Mouse (Mus musculus) small intestine, adult 2 months (tissue): Measurements from ENCODE around the gene Coro1b. TPM values are rescaled to one million over a fixed set of nuclear protein-coding genes. Genes with fewer than 3 reads are reported as not detected.
"Not testable (repeated sequence)": the region's sequence is repeated elsewhere in the genome, so short reads cannot be mapped to it uniquely, and the experiment has no call there.

Source experiments
- H3K27ac ChIP-seq: fragments of 200-500 bp; 2 replicates; pipeline ENCODE4 v1.5.1; 2012; ENCODE audit warnings: low read depth, low read length, control low read depth, inconsistent platforms; ENCODE audit not compliant: insufficient read depth
- H3K27me3 ChIP-seq: fragments of 200-500 bp; 2 replicates; pipeline ENCODE4 v1.6.1; 2012; ENCODE audit warnings: mild to moderate bottlenecking, moderate library complexity, low read length, inconsistent platforms; ENCODE audit not compliant: control insufficient read depth, insufficient read depth
- H3K36me3 ChIP-seq: fragments of 200-500 bp; 2 replicates; pipeline ENCODE4 v1.6.1; 2012; ENCODE audit warnings: mild to moderate bottlenecking, low read length, control low read depth, inconsistent platforms; ENCODE audit not compliant: control insufficient read depth, insufficient read depth
- H3K4me1 ChIP-seq: fragments of 200-500 bp; 2 replicates; pipeline ENCODE4 v1.6.1; 2012; ENCODE audit warnings: low read length, inconsistent platforms, mixed read lengths; ENCODE audit not compliant: control insufficient read depth, insufficient read depth, insufficient read length
- H3K4me3 ChIP-seq: fragments of 200-500 bp; 2 replicates; pipeline ENCODE4 v1.5.1; 2012; ENCODE audit warnings: low read depth, mild to moderate bottlenecking, control low read depth, inconsistent platforms, low read length, moderate library complexity
- CTCF ChIP-seq: fragments of 200-500 bp; IDR thresholded peaks from 2 replicates; pipeline ENCODE4 v1.5.1; 2012; ENCODE audit warnings: low read depth, mild to moderate bottlenecking, control low read depth, inconsistent platforms, low read length, moderate library complexity, mixed read lengths; ENCODE audit not compliant: insufficient replicate concordance, insufficient read length; ENCODE audit errors: extremely low read depth
- POLR2A ChIP-seq: fragments of 200-500 bp; IDR thresholded peaks from 2 replicates; pipeline ENCODE4 v1.6.1; 2012; ENCODE audit warnings: low read depth, mild to moderate bottlenecking, control low read depth, inconsistent platforms, low read length, moderate library complexity
- WGBS: fragments of 180-500 bp; shearing (Covaris S2); methylation state at CpG from one replicate; pipeline ENCODE4 v1.1.7; 2018; 5-methylcytosine and 5-hydroxymethylcytosine counted together
- polyA plus RNA-seq: library from polyadenylated mRNA; depleted of rRNA; stranded (reverse); fragments of >200 nt; gene quantifications from 2 replicates; pipeline ENCODE4 v1.2.3, GENCODE M21; 2012

The Coro1b gene
- polyA plus RNA-seq, 1 experiment, result 493 TPM

DNA sequence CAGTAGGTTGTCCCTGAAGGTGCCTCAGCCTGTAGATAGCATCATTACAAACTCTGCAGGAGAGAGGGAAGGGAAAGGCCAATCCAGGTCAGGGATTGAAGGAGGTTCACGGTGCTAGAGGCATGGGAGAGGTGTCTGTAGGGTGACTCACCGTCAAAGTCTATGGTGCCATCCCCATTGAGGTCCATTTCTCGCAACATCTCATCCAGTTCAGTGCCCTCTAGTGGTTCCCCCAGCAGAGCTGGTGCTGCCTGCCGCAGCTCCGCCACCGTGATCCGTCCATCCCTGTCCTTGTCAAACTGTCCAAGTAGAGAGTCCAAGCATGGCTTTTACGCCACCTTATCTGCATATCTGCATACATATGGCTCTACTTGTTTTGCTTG lies 12.5 kb upstream of the Coro1b start:
- peaks cover 20% of the 10 kb centered on the region for H3K36me3 ChIP-seq
- not testable (repeated sequence) for H3K4me1 ChIP-seq, H3K27me3 ChIP-seq, H3K27ac ChIP-seq, H3K4me3 ChIP-seq
- 10% methylated on average over 8 of the region's 8 CpGs for WGBS
- TF ChIP-seq CTCF, result peak; percentile 59; the same call in 1 of the 2 replicates

- no peaks in the 10 kb centered on the region for H3K4me1 ChIP-seq
- TF ChIP-seq CTCF (no peak), POLR2A (no peak)
- H3K36me3 ChIP-seq, result peaks cover 15% of the 10 kb centered on the region
- H3K27me3 ChIP-seq, result no peaks in the 10 kb centered on the region
- H3K4me3 ChIP-seq, result no peak overlapping the region
- 73% methylated on average over 5 of the region's 5 CpGs for WGBS
- no peak overlapping the region for H3K27ac ChIP-seq
Observed at GRCm38 (mm10) chr19:4136463-4136862, 12.0 kb upstream of the Coro1b start.

- Histone ChIP-seq H3K27ac (no peak overlapping the region), H3K27me3 (no peaks in the 10 kb centered on the region), H3K4me1 (no peaks in the 10 kb centered on the region; the same call in 1 of the 2 replicates), H3K36me3 (peaks cover 2% of the 10 kb centered on the region; the same call in 1 of the 2 replicates), H3K4me3 (no peak overlapping the region)
- TF ChIP-seq CTCF, result no peak
- no peak for TF ChIP-seq POLR2A
- WGBS, result 63% methylated on average over 5 of the region's 5 CpGs
Observed at GRCm38 (mm10) chr19:4137913-4138312, 10.5 kb upstream of the Coro1b start.

- Histone ChIP-seq H3K4me3 (no peak within 1 kb of the TSS), H3K4me1 (no peaks in the 10 kb centered on the region; the same call in 1 of the 2 replicates), H3K27me3 (no peaks in the 10 kb centered on the region), H3K36me3 (no peaks in the 10 kb centered on the region), H3K27ac (no peak within 1 kb of the TSS)
- TF ChIP-seq POLR2A (no peak), CTCF (no peak)
- WGBS, result 89% methylated on average over 2 of the region's 2 CpGs
Observed at GRCm38 (mm10) chr19:4139446-4139845, 9.0 kb upstream of the Coro1b start, which contains the start of gene Gpr152. Gpr152 (plus strand) TSS chr19:4139787.

DNA sequence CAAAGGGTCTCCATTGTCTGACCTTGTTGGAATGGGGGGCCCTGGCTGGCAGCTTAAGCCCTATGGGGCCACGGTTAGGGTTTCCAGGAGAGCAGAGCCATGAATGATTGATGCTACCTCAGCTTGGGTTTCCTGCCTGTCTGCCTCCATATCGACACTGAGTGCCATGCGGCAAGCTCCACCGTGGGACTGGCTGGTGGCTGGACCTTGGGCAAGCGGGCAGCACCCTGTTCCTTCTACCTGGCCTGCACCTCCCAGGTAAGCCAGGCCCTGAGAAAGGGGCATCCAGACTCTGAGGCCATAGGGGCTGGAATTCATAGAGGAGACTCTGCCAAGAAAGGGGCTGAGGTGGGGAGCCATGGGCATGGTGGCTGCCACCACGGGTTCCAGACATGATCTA lies 8.3 kb upstream of the Coro1b start:
- 80% methylated on average over 6 of the region's 6 CpGs for WGBS
- no peak for TF ChIP-seq POLR2A
- TF ChIP-seq CTCF, result no peak
- no peaks in the 10 kb centered on the region for H3K36me3 ChIP-seq
- H3K27me3 ChIP-seq, result no peaks in the 10 kb centered on the region
- no peaks in the 10 kb centered on the region; the same call in 1 of the 2 replicates for H3K4me1 ChIP-seq
- no peak overlapping the region for H3K4me3 ChIP-seq
- H3K27ac ChIP-seq, result no peak overlapping the region

DNA sequence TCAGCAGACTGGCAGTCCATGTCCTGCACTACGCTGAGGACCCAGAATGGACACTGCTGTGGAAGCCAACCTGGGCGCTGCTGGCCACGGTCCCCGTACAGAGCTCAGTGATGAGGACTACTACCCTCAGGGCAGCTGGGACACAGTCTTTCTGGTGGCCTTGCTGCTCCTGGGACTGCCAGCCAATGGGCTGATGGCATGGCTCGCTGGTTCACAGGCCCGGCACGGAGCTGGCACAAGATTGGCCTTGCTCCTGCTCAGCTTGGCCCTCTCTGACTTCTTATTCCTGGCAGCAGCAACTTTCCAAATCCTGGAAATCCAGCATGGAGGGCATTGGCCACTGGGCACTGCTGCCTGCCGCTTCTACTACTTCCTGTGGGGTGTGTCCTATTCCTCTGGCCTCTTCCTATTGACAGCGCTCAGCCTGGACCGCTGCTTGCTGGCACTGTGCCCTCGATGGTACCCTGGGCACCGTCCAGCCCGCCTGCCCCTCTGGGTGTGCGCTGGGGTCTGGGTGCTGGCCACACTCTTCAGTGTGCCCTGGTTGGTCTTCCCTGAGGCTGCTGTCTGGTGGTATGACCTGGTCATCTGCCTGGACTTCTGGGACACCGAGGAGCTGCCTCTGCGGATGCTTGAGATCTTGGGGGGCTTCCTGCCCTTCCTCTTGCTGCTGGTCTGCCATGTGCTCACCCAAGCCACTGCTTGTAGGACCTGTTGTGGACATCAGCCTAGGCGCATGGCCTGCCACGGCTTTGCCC lies 5.8 kb upstream of the Coro1b start:
- Histone ChIP-seq H3K36me3 (no peaks in the 10 kb centered on the region), H3K4me1 (no peaks in the 10 kb centered on the region; the same call in 1 of the 2 replicates), H3K27ac (no peak overlapping the region), H3K4me3 (no peak overlapping the region), H3K27me3 (no peaks in the 10 kb centered on the region)
- TF ChIP-seq POLR2A (no peak), CTCF (no peak)
- 85% methylated on average over 18 of the region's 18 CpGs for WGBS

- Histone ChIP-seq H3K27ac (peak within 1 kb of the TSS; percentile 1; the same call in 1 of the 2 replicates), H3K27me3 (no peaks in the 10 kb centered on the region), H3K4me1 (no peaks in the 10 kb centered on the region; the same call in 1 of the 2 replicates), H3K36me3 (no peaks in the 10 kb centered on the region), H3K4me3 (0 out of 2 replicates have a peak within 1 kb of the TSS, but pooled peaks have one; percentile 4)
- TF ChIP-seq CTCF, result no peak
- WGBS, result 80% methylated on average over 7 of the region's 7 CpGs
Observed at GRCm38 (mm10) chr19:4143759-4144268, 4.6 kb upstream of the Coro1b start, which contains the start of gene Cabp4. Cabp4 (minus strand) TSS chr19:4144033.
